Mouse (Mus musculus): Measurements from ENCODE around the gene Tmsb10.

GRCm38 (mm10) chr6:72958662-72959071 lies at the start of gene Tmsb10:
- TF ChIP-seq CTCF (IDR thresholded peaks at IDR 0.05; ENCODE audit: insufficient read depth, low read length), result no peak
- TF ChIP-seq POLR2A (IDR thresholded peaks at IDR 0.05; ENCODE audit: borderline replicate concordance, extremely low read depth, low read depth, low read length), result no peak

Data from lung, adult 2 months (tissue).